Mouse (Mus musculus) E14TG2a.4 (cell line): Measurements from ENCODE around the gene Cnn1.

ENCODE experiments used
- H3K27me3 ChIP-seq: 2 replicates; pipeline ENCODE4 v1.6.1; 2014; ENCODE audit warnings: low read length, control low read depth; ENCODE audit not compliant: insufficient read depth
- H3K36me3 ChIP-seq: 2 replicates; pipeline ENCODE4 v1.6.1; 2014; ENCODE audit warnings: low read length, control low read depth; ENCODE audit not compliant: insufficient read depth
- H3K4me1 ChIP-seq: replicated peaks from 2 replicates; pipeline ENCODE4 v1.6.1; 2014; ENCODE audit warnings: low read depth, low read length, control low read depth
- H3K4me3 ChIP-seq: replicated peaks from 2 replicates; pipeline ENCODE4 v1.5.1; 2014; ENCODE audit warnings: mild to moderate bottlenecking, low read length
- H3K9me3 ChIP-seq: 2 replicates; pipeline ENCODE4 v1.6.1; 2014; ENCODE audit warnings: low read length, control low read depth
- CTCF ChIP-seq: conservative IDR thresholded peaks from 2 replicates; pipeline ENCODE4 v1.5.1; 2014; ENCODE audit warnings: low read length
- NANOG ChIP-seq: IDR thresholded peaks from 2 replicates; pipeline ENCODE4 v1.6.1; 2014; ENCODE audit warnings: borderline replicate concordance, low read length, mixed read lengths
- POU5F1 ChIP-seq: IDR thresholded peaks from 2 replicates; pipeline ENCODE4 v1.6.1; 2014; ENCODE audit warnings: low read length, borderline replicate concordance

Cnn1 gene

DNA sequence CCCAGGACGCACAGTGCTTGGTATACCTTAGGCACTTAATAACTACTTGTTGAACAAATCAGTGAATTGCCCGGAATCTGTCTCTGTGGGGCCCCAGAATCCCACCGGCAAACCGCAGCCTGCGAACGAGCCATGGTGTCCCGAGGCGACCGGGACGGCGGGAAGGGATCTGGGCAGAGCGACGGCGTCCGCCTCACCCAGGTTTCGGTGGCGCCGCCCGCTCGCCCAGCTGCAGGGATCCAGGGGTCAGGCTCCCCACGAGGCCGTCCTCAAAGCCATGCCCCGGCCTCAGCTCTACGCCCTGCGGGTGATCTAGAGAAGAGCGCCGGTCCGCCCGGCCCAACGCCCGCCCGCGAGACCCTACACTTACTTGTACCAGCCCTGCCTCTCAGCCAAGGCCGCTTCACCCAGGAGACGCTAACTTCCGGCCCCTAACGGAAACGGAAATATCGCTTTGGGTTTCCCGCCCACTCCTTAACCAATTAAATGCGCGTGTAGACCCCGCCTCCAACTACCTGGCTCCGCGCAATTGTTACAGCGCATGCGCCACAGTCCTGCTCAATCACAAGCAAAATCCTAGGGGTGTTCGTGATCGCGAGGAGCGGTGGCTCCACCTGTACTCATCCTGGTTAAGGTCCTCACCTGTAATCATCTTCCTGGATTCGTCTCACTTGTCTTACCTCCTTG lies 17.9 kb downstream of the Cnn1 start, which contains the start of gene Elof1:
Gene Elof1, minus strand, starts transcription at position 433 of the 687 bp plus-strand sequence.
- Histone ChIP-seq H3K9me3 (no peaks in the 10 kb centered on the region), H3K27me3 (peaks cover 7% of the 10 kb centered on the region; the same call in 1 of the 2 replicates), H3K4me1 (peaks cover 23% of the 10 kb centered on the region), H3K4me3 (peak within 1 kb of the TSS; percentile 93), H3K36me3 (peaks cover 29% of the 10 kb centered on the region)
- TF ChIP-seq NANOG = no peak
- TF ChIP-seq POU5F1 = no peak
- TF ChIP-seq CTCF = no peak

DNA sequence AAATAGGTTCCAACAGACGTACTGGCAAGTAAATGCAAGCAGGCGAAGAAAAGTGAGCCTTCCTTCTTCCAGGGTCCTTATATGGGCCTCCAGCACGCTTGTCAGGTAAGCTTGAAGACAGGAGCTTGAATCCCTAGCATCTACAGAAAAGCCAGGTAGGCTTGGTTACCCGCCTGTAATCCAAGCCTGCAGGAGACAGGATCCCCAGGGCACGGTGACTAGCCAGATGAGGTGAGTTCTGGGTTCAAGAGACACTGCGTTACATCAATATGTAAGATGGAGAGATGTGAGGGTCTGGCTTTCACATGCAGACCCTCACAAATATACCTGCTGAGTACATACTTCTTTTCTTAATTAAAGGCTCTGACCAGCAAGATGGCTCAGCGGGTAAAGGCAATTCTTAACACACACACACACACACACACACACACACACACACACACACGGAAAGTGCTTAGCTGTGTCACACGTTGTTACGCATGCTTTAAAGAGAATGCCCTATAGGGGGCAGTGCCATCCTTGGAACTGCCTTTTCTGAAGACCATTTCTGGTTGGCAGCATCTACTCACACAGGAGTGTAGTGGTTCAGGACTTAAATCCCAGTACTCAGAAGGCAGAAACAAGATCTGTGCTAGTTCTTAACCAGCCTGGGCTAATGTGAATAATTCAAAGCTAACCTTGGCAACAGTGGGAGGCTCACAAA lies 18.9 kb downstream of the Cnn1 start:
- TF ChIP-seq CTCF = peak; percentile 51
- TF ChIP-seq NANOG = no peak
- TF ChIP-seq POU5F1 = no peak
- Histone ChIP-seq H3K36me3 (peaks cover 19% of the 10 kb centered on the region), H3K27me3 (peaks cover 13% of the 10 kb centered on the region; the same call in 1 of the 2 replicates), H3K9me3 (no peaks in the 10 kb centered on the region), H3K4me3 (peak overlapping the region; percentile 93), H3K4me1 (peaks cover 23% of the 10 kb centered on the region)

DNA sequence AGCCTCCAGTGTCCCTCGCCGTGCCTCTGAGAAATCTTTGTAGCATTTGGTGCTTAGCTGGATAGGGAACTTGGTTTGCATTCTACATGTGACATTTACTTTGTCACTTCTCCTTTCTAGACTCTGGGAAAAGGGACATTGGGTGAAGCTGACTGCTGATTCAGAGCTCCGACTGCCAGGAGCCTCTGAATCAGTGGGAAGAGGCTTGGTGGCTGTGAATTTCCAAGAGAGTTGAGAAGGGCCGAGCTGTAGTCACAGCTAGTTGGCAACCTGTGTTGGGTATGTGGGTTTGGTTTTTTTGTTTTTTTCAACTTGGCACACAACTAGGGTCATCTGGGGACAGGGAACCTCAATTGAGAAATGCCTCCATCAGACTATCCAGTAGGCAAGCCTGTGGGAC lies 20.5 kb downstream of the Cnn1 start:
- Histone ChIP-seq H3K4me1 (peaks cover 23% of the 10 kb centered on the region), H3K9me3 (no peaks in the 10 kb centered on the region), H3K4me3 (no peak overlapping the region), H3K27me3 (peaks cover 14% of the 10 kb centered on the region; the same call in 1 of the 2 replicates), H3K36me3 (peaks cover 3% of the 10 kb centered on the region; the same call in 1 of the 2 replicates)
- TF ChIP-seq NANOG (no peak), CTCF (no peak), POU5F1 (no peak)

GRCm38 (mm10) chr9:22121545-22121944 lies 22.5 kb downstream of the Cnn1 start:
- 0 out of 2 replicates have a peak, but pooled peaks cover under 1% of the 10 kb centered on the region for H3K36me3 ChIP-seq
- TF ChIP-seq CTCF (no peak), NANOG (no peak), POU5F1 (no peak)
- no peaks in the 10 kb centered on the region for H3K9me3 ChIP-seq

GRCm38 (mm10) chr9:22122005-22122404 lies 23.0 kb downstream of the Cnn1 start:
- Histone ChIP-seq H3K4me1 (peaks cover 37% of the 10 kb centered on the region), H3K4me3 (no peak overlapping the region), H3K27me3 (peaks cover 15% of the 10 kb centered on the region), H3K36me3 (peaks cover 5% of the 10 kb centered on the region; the same call in 1 of the 2 replicates), H3K9me3 (no peaks in the 10 kb centered on the region)
- TF ChIP-seq CTCF (no peak), NANOG (no peak), POU5F1 (no peak)

More at GRCm38 (mm10) chr9:22121545-22121944, 22.5 kb downstream of the Cnn1 start:
- Histone ChIP-seq H3K4me1 (peaks cover 32% of the 10 kb centered on the region), H3K27me3 (peaks cover 14% of the 10 kb centered on the region; the same call in 1 of the 2 replicates), H3K4me3 (no peak overlapping the region)

- peaks cover 18% of the 10 kb centered on the region for H3K27me3 ChIP-seq
- H3K9me3 ChIP-seq = no peaks in the 10 kb centered on the region
- peaks cover 12% of the 10 kb centered on the region; the same call in 1 of the 2 replicates for H3K36me3 ChIP-seq
- H3K4me1 ChIP-seq = peaks cover 37% of the 10 kb centered on the region
- no peak for TF ChIP-seq NANOG
- no peak for TF ChIP-seq CTCF
- no peak for TF ChIP-seq POU5F1
- no peak overlapping the region for H3K4me3 ChIP-seq
Observed at GRCm38 (mm10) chr9:22123069-22123609, 24.1 kb downstream of the Cnn1 start.

GRCm38 (mm10) chr9:22124169-22124568 lies 25.2 kb downstream of the Cnn1 start:
- Histone ChIP-seq H3K4me1 (peaks cover 36% of the 10 kb centered on the region), H3K4me3 (no peak overlapping the region), H3K27me3 (peaks cover 25% of the 10 kb centered on the region), H3K36me3 (peaks cover 19% of the 10 kb centered on the region), H3K9me3 (no peaks in the 10 kb centered on the region)
- no peak for TF ChIP-seq CTCF
- TF ChIP-seq NANOG = no peak
- TF ChIP-seq POU5F1 = no peak
